Mouse (Mus musculus) heart, embryonic 14.5 days (tissue): Measurements from ENCODE around the gene Pim1. TPM values are rescaled to one million over a fixed set of nuclear protein-coding genes. Genes with fewer than 3 reads are reported as not detected.

ENCODE experiments used
- ATAC-seq: fragments of 200-750 bp; cut with Nextera tagmentation; 2 replicates; pipeline ENCODE4 v1.8.0; 2017; ENCODE audit warnings: low read depth, moderate TSS enrichment; ENCODE audit not compliant: insufficient number of reproducible peaks, insufficient read depth, low FRiP score
- H3K27ac ChIP-seq, 2 experiments: fragments of 200-500 bp in 1 of 2; fragments of 300-500 bp in 1 of 2; sonication (generic) in 1 of 2; replicated peaks in 1 of 2; 2 replicates each; pipeline ENCODE4 v1.5.1; 2012 to 2014; ENCODE audit warnings: low read depth in 2 of 2, low read length in 2 of 2, control low read depth in 1 of 2, mild to moderate bottlenecking in 1 of 2, mixed read lengths in 1 of 2; ENCODE audit not compliant: control insufficient read depth in 1 of 2, insufficient read depth in 1 of 2
- H3K27me3 ChIP-seq: fragments of 300-500 bp; sonication (generic); 2 replicates; pipeline ENCODE4 v1.6.1; 2014; ENCODE audit warnings: mild to moderate bottlenecking, low read length, control low read depth; ENCODE audit not compliant: control insufficient read depth, insufficient read depth
- H3K36me3 ChIP-seq: fragments of 300-500 bp; sonication (generic); 2 replicates; pipeline ENCODE4 v1.6.1; 2014; ENCODE audit warnings: mild to moderate bottlenecking, control low read depth, low read length, mixed read lengths; ENCODE audit not compliant: control insufficient read depth, insufficient read depth
- H3K4me1 ChIP-seq, 2 experiments: fragments of 200-500 bp in 1 of 2; fragments of 300-500 bp in 1 of 2; sonication (generic) in 1 of 2; 2 replicates each; pipeline ENCODE4 v1.6.1; 2012 to 2014; ENCODE audit warnings: low read length in 2 of 2, control low read depth in 1 of 2, mixed read lengths in 1 of 2; ENCODE audit not compliant: control insufficient read depth in 2 of 2, insufficient read depth in 2 of 2
- H3K4me2 ChIP-seq: fragments of 300-500 bp; sonication (generic); 2 replicates; pipeline ENCODE4 v1.6.1; 2014; ENCODE audit warnings: mild to moderate bottlenecking, low read length
- H3K4me3 ChIP-seq, 2 experiments: fragments of 200-500 bp in 1 of 2; fragments of 300-500 bp in 1 of 2; sonication (generic) in 1 of 2; 2 replicates each; pipeline ENCODE4 v1.5.1; 2012 to 2014; ENCODE audit warnings: low read length in 2 of 2, mild to moderate bottlenecking in 2 of 2, control low read depth in 1 of 2, low read depth in 1 of 2, moderate library complexity in 1 of 2; ENCODE audit not compliant: control insufficient read depth in 1 of 2, insufficient read depth in 1 of 2
- H3K9ac ChIP-seq: fragments of 300-500 bp; sonication (generic); 2 replicates; pipeline ENCODE4 v1.6.1; 2014; ENCODE audit warnings: mild to moderate bottlenecking, low read length
- H3K9me3 ChIP-seq: fragments of 300-500 bp; sonication (generic); 2 replicates; pipeline ENCODE4 v1.6.1; 2016; ENCODE audit warnings: low read length, control low read depth; ENCODE audit not compliant: control insufficient read depth
- WGBS: fragments of 180-500 bp; shearing (Covaris S2); extraction: QIAGEN DNeasy Blood & Tissue Kit; methylation state at CpG from one replicate; pipeline ENCODE4 v1.1.7; 2014; 5-methylcytosine and 5-hydroxymethylcytosine counted together
- polyA plus RNA-seq: library from polyadenylated mRNA; unstranded; fragments of >200 nt; fragmentation: Nextera tagmentation; extraction: Ambion mirVana; gene quantifications from 2 replicates; pipeline ENCODE4 v1.2.1, GENCODE M21; 2014

Gene Pim1
- polyA plus RNA-seq, 1 experiment from 2014 or later = 16.5 TPM

GRCm38 (mm10) chr17:29457795-29458560 lies 32.6 kb upstream of the Pim1 start:
- Histone ChIP-seq H3K27me3 (no peaks in the 10 kb centered on the region), H3K4me2 (peak overlapping the region; percentile 53), H3K36me3 (no peaks in the 10 kb centered on the region), H3K9me3 (no peaks in the 10 kb centered on the region), H3K9ac (peak overlapping the region; percentile 68), H3K4me3 (peak overlapping the region in 1 of 2 experiments; percentile 5; a peak in 2 of 4 replicates), H3K27ac (peak overlapping the region; percentile 88 to 97), H3K4me1 (peaks cover 33 to 56% of the 10 kb centered on the region in 2 experiments)
- WGBS = 12% methylated on average over 11 of the region's 11 CpGs
- ATAC-seq = peak; percentile 86

DNA sequence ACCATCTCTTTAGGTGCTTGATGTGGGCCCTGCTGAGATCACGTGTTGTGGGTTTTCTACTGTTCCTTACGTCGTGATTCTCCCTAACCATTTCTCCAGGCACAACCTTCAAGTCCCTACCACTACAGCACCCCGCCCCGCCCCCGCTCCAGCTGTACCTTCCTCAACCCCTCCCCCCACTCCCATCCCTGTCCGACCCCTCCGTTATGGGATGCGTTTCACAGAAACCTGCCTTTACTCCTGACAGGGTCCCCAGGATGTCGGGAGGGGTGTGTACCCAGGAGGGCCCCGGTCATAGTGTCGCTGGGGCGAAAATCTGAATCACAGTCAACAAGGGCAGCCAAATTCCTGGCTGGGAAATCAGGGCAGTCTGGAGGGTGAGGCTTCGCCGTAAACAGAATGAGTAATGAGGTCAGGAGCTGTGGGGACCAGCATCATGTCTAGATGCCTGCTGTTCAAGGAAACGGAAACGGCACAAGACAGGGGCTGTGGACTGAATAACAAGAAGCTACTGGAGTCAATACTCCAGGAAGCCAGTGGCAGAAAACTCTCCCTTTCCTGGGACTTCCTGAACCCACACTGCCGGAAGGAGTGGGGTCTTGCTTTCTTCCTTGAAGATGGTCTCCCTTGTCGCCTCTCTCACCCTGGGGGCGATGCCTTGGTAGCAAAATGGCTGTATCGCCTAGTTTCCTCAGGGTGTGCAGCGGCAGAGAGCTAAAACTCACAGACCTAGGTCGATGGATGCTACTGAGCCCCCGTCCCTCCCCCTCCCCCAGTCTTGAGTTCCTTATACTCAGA lies 31.0 kb upstream of the Pim1 start:
- 6% methylated on average over 24 of the region's 24 CpGs for WGBS
- ATAC-seq = no peak
- Histone ChIP-seq H3K4me2 (peak overlapping the region; percentile 53), H3K9me3 (no peaks in the 10 kb centered on the region), H3K4me1 (peaks cover 44 to 68% of the 10 kb centered on the region in 2 experiments), H3K9ac (peak overlapping the region; percentile 57), H3K27me3 (no peaks in the 10 kb centered on the region), H3K4me3 (peak overlapping the region; percentile 16 to 29; a peak in 3 of 4 replicates), H3K27ac (peak overlapping the region; percentile 88 to 97), H3K36me3 (no peaks in the 10 kb centered on the region)

GRCm38 (mm10) chr17:29460119-29460505 lies 30.4 kb upstream of the Pim1 start:
- Histone ChIP-seq H3K9ac (peak overlapping the region; percentile 57), H3K4me1 (peaks cover 49 to 73% of the 10 kb centered on the region in 2 experiments), H3K27ac (peak overlapping the region; percentile 87 to 97), H3K4me2 (peak overlapping the region; percentile 53), H3K9me3 (no peaks in the 10 kb centered on the region), H3K27me3 (no peaks in the 10 kb centered on the region), H3K36me3 (no peaks in the 10 kb centered on the region), H3K4me3 (peak overlapping the region in 1 of 2 experiments; percentile 16; a peak in 1 of 4 replicates)
- ATAC-seq = no peak
- WGBS = 17% methylated on average over 5 of the region's 5 CpGs

DNA sequence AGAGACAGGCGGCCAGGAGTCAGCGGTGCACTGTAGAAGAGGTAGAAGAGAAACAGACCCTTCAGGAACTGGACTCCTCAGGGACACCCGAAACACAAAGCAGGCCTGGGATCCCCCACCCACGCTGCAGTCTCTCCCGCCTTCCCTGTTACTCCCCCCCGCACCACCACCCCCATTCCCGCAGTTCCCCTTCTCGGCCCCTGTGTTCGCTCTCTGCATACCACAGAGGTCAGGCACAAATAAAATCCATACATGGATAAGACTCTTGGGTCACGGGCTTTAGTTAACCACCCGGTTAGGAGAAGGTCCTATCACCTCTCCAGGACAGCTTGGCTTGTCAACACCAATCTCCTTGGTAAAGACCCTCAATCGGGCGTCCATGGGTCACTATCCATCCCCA lies 26.9 kb upstream of the Pim1 start:
- H3K4me2 ChIP-seq = peak overlapping the region; percentile 71
- H3K36me3 ChIP-seq = no peaks in the 10 kb centered on the region
- peak overlapping the region; percentile 93 to 99 for H3K27ac ChIP-seq
- peak; percentile 49 for ATAC-seq
- no peaks in the 10 kb centered on the region for H3K9me3 ChIP-seq
- peaks cover 40 to 64% of the 10 kb centered on the region in 2 experiments for H3K4me1 ChIP-seq
- peak overlapping the region; percentile 37 to 44 for H3K4me3 ChIP-seq
- WGBS = 2% methylated on average over 13 of the region's 13 CpGs
- no peaks in the 10 kb centered on the region for H3K27me3 ChIP-seq
- peak overlapping the region; percentile 70 for H3K9ac ChIP-seq

- H3K36me3 ChIP-seq = no peaks in the 10 kb centered on the region
- peak overlapping the region; percentile 93 to 99 for H3K27ac ChIP-seq
- peak overlapping the region; percentile 37 to 44 for H3K4me3 ChIP-seq
- peak overlapping the region; percentile 71 for H3K4me2 ChIP-seq
- no peaks in the 10 kb centered on the region for H3K9me3 ChIP-seq
- H3K4me1 ChIP-seq = peaks cover 38 to 60% of the 10 kb centered on the region in 2 experiments
- 1% methylated on average over 14 of the region's 14 CpGs for WGBS
- peak overlapping the region; percentile 70 for H3K9ac ChIP-seq
- ATAC-seq = peak; percentile 41; the same call in 1 of the 2 replicates
- no peaks in the 10 kb centered on the region for H3K27me3 ChIP-seq
These were observed 26.5 kb upstream of the Pim1 start for GRCm38 (mm10) chr17:29464068-29464467.

DNA sequence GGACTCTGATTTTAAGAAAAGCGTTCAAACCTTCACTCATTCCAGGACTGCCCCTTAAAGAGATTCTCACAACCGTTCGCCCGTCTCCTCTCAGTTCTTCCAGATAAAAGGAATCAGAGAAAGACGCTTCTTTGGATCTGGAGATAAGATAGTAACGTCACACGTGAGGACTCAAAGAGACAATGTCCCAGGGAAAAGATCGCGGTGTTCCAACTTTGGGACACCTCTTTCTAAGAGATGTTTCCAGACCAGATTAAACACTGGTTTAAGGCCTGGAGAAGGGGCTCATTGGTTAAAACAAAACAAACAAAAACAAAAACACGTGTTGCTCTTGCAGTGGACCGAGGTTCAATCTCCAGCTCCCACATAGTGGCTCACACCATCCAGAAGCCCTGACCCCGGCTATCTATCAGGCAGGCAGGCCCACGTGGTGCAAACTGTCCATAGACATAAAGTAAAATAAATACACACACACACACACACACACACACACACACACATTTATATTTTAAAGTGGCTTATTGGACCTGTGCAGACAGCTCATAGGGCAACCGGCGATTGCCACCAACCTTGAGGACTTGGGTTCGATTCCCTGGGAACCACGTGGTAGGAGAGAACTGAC lies 25.9 kb upstream of the Pim1 start:
- Histone ChIP-seq H3K36me3 (no peaks in the 10 kb centered on the region), H3K9ac (peak overlapping the region; percentile 70), H3K4me3 (peak overlapping the region; percentile 14 to 37; a peak in 3 of 4 replicates), H3K27me3 (no peaks in the 10 kb centered on the region), H3K4me1 (peaks cover 33 to 54% of the 10 kb centered on the region in 2 experiments), H3K27ac (peak overlapping the region; percentile 83 to 93), H3K4me2 (peak overlapping the region; percentile 71), H3K9me3 (no peaks in the 10 kb centered on the region)
- no peak for ATAC-seq
- WGBS = 12% methylated on average over 17 of the region's 17 CpGs

GRCm38 (mm10) chr17:29465405-29466010 lies 25.0 kb upstream of the Pim1 start:
- Histone ChIP-seq H3K9ac (no peak overlapping the region), H3K9me3 (no peaks in the 10 kb centered on the region), H3K4me3 (no peak overlapping the region), H3K4me1 (peaks cover 28 to 50% of the 10 kb centered on the region in 2 experiments), H3K27ac (peak overlapping the region in 1 of 2 experiments; percentile 33; a peak in 2 of 4 replicates), H3K4me2 (no peak overlapping the region), H3K36me3 (no peaks in the 10 kb centered on the region), H3K27me3 (no peaks in the 10 kb centered on the region)
- 26% methylated on average over 9 of the region's 9 CpGs for WGBS
- no peak for ATAC-seq
